Mouse (Mus musculus) CD8-positive naive resting alpha-beta T cell, adult 2 months (primary cell): ENCODE measurements around the gene Hspbap1.

Source experiments
- DNase-seq, 2 experiments: peaks; one replicate each; pipeline ENCODE4 v3.0.0; 2022; ENCODE audit warnings: low read depth in 2 of 2, low spot score in 2 of 2

The Hspbap1 gene

DNA sequence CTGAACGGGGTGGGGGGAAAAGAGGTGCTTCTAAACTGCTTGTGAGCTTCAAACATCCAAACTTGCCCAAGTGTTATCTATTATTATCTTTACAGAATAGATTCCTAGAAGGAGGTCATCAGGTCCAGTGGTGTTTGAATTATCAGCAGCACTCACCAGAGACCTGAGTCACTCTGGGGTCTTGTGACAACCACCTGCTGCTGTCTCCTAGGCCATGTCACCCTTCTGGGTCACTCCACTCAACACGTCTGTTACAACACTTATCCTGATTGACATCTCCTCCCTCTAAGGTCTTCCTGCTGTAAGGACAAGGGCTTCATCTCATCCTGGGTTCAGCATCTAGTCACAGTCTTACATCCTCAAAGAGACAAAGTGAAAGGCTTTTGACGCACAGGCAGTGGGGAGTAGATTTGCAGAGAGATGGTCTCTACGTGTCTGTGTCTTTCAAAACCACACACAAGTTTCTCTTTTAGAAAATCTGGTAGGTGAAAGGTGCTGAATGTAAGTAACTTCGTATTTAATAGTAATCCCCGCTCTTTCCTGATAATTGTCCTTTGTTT lies 21.9 kb downstream of the Hspbap1 start:
- no peak for DNase-seq

DNA sequence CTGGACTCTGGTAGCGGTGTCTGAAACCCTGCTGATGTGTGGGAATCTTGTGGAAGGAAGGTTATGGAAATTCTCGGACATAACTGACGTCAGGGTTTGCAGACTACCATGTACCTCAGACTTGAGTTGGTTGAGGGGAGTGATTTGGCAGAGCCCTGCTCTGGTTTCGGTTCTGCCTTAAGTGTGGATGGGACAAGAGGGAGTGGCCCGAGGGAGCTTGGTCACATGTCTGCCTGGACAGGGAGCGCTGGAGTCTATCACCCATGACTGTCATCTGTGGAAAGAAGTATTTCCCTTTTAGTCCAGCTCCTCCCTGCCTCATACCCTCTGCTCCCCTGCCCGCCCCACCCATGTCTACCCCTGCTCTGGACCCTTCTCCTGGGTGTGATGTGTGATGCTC lies 32.0 kb downstream of the Hspbap1 start:
- no peak for DNase-seq

DNA sequence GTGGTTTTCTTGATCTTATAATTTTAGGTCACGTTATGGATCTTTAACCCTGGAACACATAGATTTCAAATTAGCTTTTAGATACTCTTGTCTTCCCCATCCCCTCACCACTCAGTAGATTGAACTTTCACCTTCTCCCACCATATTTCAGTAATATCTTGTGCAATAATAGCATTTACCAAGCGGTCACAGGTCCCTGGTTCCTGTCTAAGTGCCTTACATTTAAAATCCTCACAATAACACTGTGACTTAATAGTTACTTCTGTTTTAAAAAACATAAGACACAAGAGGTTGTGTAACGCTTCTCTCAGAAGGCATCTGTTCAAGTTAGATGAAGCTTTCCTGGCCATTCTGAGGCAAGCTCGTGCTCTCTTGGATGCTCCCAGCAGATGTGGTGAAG lies 33.5 kb downstream of the Hspbap1 start:
- no peak for DNase-seq

DNA sequence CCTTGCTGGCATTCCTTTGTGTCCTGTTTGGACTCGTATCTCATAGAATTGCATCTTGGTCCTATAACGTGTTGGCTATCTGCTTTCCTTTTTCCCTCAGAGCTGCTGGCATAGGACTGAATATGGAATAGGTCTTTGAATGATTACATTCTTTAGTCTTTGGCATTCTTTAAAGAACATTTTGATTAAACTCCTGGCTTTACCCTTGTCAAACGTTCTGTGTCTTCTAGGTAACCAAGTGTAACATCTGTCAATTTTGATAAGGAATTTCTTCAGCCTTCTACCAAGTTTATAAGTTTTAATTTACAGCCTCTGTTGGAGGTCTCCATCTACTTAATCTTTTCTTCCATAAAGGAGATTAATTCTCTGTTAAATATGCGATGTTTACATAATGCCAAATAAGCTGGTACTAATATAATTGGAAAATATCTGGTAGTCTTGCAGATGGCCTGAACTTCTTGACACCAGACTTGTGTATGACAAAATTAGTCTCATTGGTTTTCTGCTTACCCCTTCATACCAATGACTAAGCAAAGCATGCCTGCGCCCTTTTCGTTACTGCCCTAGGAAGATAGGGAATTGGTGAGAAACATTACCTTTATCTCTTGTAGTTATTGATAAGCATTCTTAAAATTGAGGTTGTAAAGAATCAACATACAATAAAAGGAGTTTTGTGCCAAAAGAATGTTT lies 36.9 kb downstream of the Hspbap1 start:
- no peak for DNase-seq

DNA sequence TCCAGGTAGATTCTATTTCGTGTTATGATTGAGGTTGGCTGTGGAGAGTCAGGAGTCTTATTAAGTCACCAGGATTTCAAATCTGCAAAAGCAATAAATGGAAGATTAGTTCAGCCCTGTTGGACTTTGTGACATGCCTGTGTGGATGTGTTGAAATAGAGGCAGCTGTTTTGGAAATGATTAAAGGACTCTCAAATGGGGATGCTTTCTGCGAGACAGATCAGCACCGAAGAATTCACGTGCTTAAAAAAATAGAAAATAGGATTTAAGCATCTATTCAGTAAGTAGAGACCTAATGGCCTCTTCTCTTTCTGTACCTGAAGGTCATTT lies 37.5 kb downstream of the Hspbap1 start:
- no peak for DNase-seq

DNA sequence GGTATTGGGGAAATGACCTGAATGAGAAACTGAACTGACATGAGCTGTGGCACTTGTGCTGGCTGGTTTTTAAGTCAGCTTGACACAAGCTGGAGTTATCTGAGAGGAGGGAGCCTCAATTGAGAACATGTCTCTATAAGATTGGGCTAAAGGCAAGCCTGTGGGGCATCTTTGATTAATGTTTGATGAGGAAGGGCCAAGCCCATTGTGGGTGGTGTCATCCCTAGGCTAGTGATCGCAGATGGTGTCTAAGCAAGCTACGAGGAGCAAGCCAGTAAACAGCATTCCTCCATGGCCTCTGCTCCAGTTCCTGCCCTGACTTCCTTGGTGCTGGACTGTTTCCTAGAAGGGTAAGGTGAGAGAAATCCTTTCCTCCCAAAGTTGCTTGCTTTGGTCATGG lies 38.7 kb downstream of the Hspbap1 start:
- no peak for DNase-seq

DNA sequence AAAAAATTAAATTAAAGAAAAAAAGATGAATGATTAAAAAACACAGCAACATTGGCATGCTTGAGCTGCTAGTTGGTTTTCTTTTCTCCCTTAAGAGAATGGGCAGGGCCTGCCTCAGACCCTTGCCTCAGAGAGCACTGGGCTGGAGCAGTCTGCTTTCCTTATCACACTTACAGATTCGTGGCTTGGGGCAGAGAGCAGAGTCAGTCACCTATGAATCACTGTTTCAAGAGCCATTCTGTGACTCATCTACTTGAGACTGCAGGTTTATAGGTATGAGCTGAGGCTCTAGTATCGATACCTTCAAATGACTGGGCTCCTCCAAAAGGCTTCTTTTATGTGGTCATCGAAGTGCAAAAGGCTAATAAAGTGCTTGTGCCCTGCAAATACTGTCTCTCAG lies 42.9 kb downstream of the Hspbap1 start:
- DNase-seq: no peak

DNA sequence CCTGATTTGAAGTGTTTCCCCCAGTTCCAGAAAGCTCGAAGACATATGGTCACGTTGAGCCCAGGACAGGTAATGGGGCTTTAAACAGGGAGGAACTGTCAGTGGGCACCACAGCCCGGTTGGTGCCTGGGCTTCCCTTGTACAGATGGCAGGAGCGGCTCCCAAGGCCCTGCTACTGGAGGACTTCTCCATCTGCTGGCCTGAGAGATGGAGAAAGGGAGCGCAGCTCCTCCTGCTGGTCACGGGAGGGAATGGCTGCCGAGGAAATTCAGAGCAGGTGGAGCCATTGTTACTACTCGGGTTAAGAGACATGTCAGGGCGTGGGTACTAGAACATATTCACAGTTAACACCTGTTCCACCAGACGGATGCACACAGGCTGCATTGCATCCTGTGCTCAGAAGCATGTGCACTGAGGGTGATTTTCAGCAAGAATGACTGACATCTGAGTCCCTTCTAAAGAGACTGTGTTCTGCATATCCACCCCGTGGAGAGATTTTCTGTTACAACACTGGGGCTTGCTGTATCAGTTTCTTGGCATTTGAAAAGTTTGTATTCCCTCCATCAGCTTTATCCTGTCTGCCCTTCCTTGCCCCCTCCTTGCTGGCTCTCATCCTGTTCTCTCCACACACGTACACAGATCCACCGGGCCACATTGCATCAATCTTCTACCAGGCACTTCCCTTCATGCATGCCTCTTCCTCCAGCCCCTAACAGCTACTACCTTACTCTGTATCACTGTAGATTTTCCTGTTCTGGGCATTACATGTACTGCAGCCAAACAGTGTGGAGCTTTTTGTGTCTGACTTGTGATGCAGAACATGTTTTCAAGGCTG lies 47.3 kb downstream of the Hspbap1 start:
- DNase-seq: peak; percentile 73 to 83

DNA sequence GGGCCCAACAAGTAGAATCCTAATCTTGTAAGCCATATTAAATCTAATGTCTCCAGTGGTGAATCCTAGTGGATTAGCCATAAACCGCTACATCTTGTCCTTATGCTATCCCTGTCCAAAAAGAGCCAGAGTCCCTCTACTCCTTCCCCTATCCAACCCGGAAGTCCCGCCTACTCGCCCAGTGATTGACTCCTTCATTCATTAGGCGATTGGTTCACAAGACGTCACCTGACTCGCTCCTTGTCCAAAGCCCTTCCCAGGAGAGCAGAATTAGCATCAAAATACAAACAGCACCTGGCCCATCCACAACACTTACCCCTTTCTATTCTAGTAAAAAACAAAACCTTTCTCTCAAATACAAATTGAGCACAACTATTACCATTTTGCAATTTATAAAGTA lies 59.8 kb downstream of the Hspbap1 start:
- DNase-seq: no peak

DNA sequence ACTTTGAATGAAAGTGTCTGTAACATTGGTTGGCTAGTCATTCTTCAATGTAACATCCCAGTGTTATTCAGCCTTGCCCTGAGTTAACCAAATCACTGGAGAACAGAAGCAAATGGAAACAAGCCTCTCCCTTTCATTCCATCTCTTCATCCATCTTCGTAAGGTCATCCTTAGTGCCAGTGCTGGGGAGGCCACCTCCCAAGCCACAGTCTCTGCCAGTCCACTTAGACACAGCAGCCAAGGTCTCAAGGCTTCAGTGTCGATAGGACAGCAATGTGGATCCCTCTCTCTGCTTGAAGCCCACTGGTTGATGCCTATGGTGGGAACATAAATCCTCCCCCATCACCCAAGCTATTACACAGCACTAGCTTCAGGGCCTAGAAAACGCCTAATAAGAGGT lies 62.8 kb downstream of the Hspbap1 start:
- no peak for DNase-seq

DNA sequence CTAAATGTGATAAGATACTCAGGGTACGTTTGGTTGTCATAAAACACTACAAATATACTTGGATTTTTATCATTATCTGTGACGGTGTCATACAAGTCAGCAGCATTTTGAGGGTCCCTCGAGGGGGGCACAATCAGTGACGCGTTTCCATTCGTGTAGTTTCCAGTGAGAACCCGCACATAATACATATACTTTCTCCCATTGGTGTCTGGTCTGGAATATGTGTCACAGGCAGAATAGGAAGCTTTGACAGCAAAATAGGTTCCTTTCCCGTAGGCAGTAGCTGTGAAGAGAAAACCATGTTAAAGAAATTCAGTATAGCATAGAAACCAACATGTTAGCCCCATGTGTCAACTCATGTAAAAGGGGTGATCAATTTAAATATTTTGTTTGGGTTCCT lies 64.5 kb downstream of the Hspbap1 start:
- DNase-seq: no peak

DNA sequence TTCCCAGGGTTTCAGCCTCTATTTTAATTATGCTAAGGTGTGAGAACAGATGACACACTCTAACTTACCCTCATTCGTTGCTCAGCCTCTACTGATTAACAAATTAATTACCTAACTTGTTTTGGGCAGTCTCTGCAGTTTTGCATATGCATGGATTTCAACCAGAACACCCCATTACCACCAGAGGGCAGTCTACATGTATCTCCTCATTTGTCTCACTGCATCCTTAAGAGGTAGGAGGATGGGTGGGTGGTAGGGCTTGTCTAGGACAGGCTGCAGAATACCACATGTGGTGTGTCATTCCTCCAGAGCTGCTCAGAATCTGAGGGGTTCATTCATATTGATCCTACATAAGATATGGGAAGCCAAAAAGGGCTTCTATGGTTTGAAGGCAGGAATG lies 69.5 kb downstream of the Hspbap1 start:
- peak; percentile 9 to 40 for DNase-seq

DNA sequence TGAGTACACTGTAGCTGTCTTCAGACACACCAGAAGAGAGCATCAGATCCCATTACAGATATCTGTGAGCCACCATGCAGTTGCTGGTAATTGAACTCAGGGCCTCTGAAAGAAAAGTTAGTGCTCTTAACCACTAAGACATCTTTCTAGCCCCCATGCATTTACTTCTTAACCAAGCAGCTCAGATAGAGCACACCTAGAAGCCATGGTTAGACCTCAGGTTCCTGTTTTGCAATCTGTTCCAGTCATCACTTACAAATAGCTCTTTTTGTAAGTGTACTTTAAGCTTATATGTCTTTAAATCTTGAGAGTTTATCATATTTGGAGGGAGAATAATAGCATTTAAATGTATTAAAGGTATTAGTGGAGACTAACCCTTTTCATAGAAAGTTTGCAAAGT lies 77.0 kb downstream of the Hspbap1 start:
- no peak for DNase-seq

DNA sequence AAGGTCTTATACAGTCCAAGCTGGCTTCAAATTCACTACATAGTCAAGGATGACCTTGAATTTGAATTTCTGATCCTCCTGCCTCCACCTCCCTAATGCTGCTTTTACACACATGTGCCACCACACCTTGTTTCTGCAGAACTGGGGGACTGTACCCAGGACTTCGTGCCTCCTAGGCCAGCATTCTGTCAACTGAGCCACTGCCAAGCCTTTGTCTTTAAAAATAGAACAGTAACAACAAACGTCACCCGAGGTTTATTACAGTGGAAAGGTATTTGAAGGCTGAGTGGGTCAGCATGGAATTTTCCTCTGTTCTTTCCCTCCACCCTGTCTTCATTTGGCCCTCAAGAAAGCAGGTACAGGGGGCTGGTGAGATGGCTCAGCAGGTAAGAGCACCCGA lies 85.7 kb downstream of the Hspbap1 start:
- DNase-seq: no peak

DNA sequence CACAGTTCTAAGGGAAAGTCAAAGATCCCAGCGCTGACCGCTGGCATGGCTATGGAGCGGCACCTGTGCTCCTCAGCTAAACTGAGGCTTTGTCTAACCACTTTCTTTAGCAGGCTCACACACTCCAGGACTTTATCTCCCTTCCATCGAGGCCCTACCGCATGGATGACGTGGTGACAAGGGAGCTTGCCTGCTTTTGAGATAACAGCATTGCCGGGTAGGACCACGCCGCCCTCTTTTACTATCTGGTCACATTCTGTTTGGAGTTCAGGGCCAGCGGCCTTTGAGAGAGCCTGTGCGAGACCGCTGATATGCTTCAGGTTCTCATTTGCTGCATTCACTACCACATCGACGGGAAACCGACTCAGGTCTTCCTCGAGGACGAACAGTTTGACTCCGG lies 86.6 kb downstream of the Hspbap1 start:
- no peak for DNase-seq

DNA sequence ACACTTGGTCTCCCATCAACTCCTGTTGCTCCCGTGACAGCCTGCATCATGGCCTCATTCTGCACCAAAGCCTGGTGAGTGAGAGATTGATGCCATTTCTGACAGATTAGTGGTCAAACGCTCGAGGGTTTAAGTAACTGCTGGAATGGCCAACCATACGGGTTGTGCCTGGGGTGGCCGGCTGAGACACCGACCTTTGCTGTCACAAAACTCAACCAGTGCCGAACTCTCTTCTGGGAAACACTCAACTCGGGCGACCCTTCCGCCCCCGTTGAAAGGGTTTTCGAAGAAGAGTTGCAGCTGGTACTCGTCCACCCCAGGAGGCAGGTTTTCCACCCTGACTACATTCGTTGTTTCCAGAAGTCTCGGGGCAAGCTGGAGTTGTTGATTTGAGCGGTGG lies 90.1 kb downstream of the Hspbap1 start:
- DNase-seq: no peak

DNA sequence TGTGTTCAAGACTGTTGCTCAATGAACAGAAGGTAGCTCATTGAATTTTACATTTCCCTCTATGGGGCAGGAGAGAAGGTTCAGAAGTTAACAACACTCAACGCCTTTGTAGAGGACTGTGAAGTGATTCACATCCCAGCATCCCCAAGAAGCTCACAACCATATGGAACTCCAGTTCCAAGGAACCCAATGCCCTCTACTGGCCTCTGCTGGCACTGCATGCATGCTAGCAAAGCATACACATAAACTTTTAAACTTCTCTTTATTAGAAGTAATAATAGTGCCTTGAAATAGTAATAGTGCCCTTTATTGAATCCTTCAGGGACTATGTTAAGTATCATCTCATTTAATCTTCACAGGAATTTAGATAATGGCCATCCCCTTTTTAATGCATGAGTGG lies 91.9 kb downstream of the Hspbap1 start:
- peak in 1 of 2 experiments; percentile 18 for DNase-seq

DNA sequence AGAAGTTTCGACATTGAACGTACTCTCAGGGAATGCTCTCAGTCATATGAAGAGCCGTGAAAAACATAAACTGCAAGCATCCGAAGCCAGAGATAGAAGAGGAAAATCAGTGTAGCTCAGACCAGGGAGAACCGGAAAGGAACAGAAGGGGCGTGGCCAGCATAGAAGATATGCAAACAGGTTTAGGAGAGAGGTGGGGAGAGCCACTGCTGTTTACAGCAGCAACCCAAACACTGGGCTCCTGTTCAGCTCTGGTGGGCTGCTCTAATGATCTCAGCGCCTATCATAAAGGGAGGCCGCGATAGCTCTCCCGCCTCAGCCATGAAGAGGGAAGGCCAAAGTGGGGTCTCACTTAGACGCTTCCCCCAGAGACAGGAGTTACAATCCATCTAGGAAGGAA lies 97.6 kb downstream of the Hspbap1 start:
- DNase-seq: no peak

DNA sequence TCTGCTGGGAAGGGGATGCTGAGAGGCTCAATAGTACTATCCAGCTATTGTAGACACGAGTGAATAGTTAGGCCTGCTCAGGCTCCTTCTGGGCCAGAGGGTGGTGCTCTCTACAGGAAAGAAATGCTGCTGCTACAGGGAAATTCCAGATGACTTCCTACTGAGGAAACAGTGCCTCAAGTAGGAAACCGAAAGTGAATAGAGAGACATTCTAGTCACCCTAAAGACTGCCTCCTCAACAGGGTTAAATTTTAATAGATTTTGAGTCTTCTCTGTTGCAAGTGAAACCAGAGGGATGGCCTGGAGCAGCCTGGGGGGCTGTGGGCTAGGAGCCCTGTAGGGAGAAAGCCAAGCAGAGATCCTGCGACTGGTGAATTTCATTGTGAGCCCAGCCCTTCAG lies 99.0 kb downstream of the Hspbap1 start:
- DNase-seq: no peak

DNA sequence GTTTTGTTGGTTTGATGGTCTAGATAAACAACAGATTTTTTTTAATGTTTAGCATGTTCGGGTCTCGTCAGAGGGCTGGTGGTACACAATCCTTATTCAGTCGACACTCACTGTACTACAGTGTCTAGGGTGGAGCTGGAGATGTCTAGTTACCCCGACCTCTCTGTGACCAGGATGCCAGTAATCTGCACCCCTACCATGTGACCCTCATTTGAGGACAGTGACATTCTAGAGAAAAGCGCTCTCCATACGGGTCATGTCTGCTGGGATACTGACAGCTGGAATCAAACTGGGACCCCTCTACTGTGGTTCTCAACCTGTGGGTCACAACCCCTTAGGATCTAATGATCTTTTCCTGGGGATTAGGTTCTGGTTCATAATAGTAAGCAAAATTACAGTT lies 99.5 kb downstream of the Hspbap1 start:
- no peak for DNase-seq

DNA sequence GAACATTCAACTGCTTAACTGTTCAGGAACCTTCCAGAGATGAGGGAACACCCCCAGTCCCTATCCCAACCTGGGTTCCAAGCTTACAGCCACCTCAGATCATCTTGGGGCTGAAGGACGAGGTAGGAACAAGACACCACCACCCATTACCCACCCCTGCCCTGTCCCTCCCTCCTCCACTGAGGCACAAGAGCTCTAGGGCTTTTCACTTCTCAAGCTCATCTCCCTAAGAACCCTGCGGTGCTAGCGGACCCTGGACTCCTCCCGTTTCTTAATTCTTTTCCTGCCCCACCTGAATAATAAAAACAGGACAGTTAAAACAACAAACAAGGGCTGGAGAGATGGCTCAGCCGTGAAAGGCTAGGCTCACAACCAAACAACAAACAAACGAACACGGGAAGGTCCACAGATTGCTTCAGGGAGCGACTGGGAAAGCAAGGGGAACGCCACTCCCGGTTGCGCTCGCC lies 100.4 kb downstream of the Hspbap1 start:
- no peak for DNase-seq

DNA sequence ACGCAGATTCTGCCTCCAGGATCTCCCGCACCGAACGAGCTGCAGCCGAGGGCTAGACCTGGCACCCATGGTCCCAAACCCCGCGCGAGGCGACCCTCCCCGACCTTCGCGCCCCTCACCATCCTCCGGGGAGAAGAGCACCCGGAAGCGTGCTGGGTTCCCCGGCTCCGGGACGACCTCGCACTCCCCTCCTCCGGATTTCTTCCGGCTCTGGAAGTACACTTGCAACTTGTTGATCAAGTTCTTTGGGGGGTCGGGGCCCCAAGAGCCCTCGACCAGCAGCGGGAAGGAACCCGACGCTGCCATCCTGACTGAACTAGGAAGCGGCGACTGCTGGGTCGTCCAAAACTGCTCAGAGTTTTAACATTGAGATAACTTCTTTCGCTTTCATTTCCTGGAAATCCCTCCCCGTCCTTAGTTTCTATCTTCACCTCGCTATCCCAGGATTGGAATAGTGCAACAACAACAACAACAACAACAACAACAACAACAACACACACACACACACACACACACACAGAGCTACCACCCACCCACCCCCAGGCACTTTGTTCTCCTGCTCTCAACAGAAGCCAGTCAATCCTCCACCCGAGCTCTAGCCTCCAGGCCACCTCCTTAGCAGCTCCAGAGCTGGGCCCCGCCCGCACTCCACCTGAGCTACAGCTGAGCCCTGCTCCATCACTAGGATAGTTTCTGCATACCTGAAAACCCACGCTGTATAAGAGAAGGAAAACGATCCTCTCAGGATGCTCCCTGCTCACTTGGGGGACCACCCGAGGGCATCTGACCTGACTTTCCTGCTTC lies 101.1 kb downstream of the Hspbap1 start, which contains the start of gene Parp14:
Gene Parp14, minus strand, starts transcription at position 497 of the 804 bp plus-strand sequence.
- DNase-seq: peak; percentile 38 to 40
